In genomic region chr6:11926082-11926595, GRCm38 (mm10) we compare ENCODE assay signal across 8 mouse cellular contexts. TPM values are rescaled to one million over a fixed set of nuclear protein-coding genes. Genes with fewer than 3 reads are reported as not detected.
DNase-seq lines count a peak whose midpoint lies in the region; ATAC-seq lines count a peak whose summit lies in the region.

No protein-coding gene starts in this region.

- H3K4me2 ChIP-seq in embryonic facial prominence, embryonic 13.5 days = peak overlapping the region; percentile 70
- peak overlapping the region; percentile 86 for H3K4me2 ChIP-seq in heart, embryonic 16.5 days (ENCODE audit: low read depth, low read length)

- DNase-seq in adrenal gland, adult 2 months = peak; percentile 38
- peak; percentile 26 to 35 for DNase-seq in layer of hippocampus, postnatal 25 days (ENCODE audit: extremely low spot score in 1 of 2, low spot score in 1 of 2)
- DNase-seq in lung, postnatal 4 days = peak; percentile 49 to 56
- peak; percentile 24 to 31 for DNase-seq in right cerebral cortex, adult 2 months (ENCODE audit: low spot score in 2 of 2)

- H3K36me3 ChIP-seq in embryonic facial prominence, embryonic 13.5 days = peaks cover 10% of the 10 kb centered on the region; the same call in 1 of the 2 replicates
- H3K36me3 ChIP-seq in heart, embryonic 16.5 days (ENCODE audit: control insufficient read depth, insufficient read depth) = peaks cover 5% of the 10 kb centered on the region; the same call in 1 of the 2 replicates

- under 1% methylated on average over 40 of the region's 40 CpGs for WGBS in embryonic facial prominence, embryonic 13.5 days
- WGBS in heart, embryonic 16.5 days = 0% methylated on average over 39 of the region's 40 CpGs

- H3K27me3 ChIP-seq in embryonic facial prominence, embryonic 13.5 days = no peaks in the 10 kb centered on the region
- H3K27me3 ChIP-seq in heart, embryonic 16.5 days (ENCODE audit: control insufficient read depth, insufficient read depth, low read length) = no peaks in the 10 kb centered on the region

- peak; percentile 1 for ATAC-seq in CD4-positive, CD25-positive, alpha-beta regulatory T cell, adult 4 months
- peak; percentile 74 for ATAC-seq in embryonic facial prominence, embryonic 13.5 days (ENCODE audit: insufficient number of reproducible peaks, insufficient read depth, low FRiP score, low TSS enrichment, low read depth)
- ATAC-seq in heart, embryonic 16.5 days (replicated peaks; ENCODE audit: extremely low read depth, insufficient read depth, low FRiP score) = peak; percentile 61
- no peak for ATAC-seq in activated CD4-positive, CD25-positive, alpha-beta regulatory T cell, adult 4 months

- H3K4me1 ChIP-seq in embryonic facial prominence, embryonic 13.5 days = peaks cover 13% of the 10 kb centered on the region
- peaks cover 15% of the 10 kb centered on the region for H3K4me1 ChIP-seq in heart, embryonic 16.5 days (ENCODE audit: control insufficient read depth, insufficient read depth, low read length)

- H3K9ac ChIP-seq in embryonic facial prominence, embryonic 13.5 days = peak overlapping the region; percentile 94
- H3K9ac ChIP-seq in heart, embryonic 16.5 days (ENCODE audit: low read length) = peak overlapping the region; percentile 94

- H3K9me3 ChIP-seq in embryonic facial prominence, embryonic 13.5 days = no peaks in the 10 kb centered on the region
- peaks cover 4% of the 10 kb centered on the region; the same call in 1 of the 2 replicates for H3K9me3 ChIP-seq in heart, embryonic 16.5 days (replicated peaks; ENCODE audit: control insufficient read depth, low read length)

- H3K4me3 ChIP-seq in embryonic facial prominence, embryonic 13.5 days = peak overlapping the region; percentile 71
- H3K4me3 ChIP-seq in heart, embryonic 16.5 days (ENCODE audit: low read length) = peak overlapping the region; percentile 77

- peak overlapping the region; percentile 97 for H3K27ac ChIP-seq in embryonic facial prominence, embryonic 13.5 days
- H3K27ac ChIP-seq in heart, embryonic 16.5 days (ENCODE audit: low read length) = peak overlapping the region; percentile 90

RNA-seq across cellular contexts. Expression of gene Phf14, which starts 18.5 kb away (rescaled TPM):
- polyA plus RNA-seq in CD4-positive, CD25-positive, alpha-beta regulatory T cell, adult 4 months (2017; shearing (Covaris generic)) = 10 to 100 TPM; 39.5 to 72.1 TPM
- 10 to 100 TPM; 23.8 to 41.0 TPM for total RNA-seq in adrenal gland, adult 2 months (2021)
- polyA plus RNA-seq in adrenal gland, adult 2 months (2012; rRNA removed) = 4.4 and 5.1 TPM in 2 replicates
- polyA plus RNA-seq in embryonic facial prominence, embryonic 13.5 days (2015; fragmentation: Nextera tagmentation; extraction: Ambion mirVana) = 112 and 113 TPM in 2 replicates
- 37.9 and 39.0 TPM in 2 replicates for polyA plus RNA-seq in heart, embryonic 16.5 days (2015; fragmentation: Nextera tagmentation; extraction: Ambion mirVana)
- total RNA-seq in layer of hippocampus, postnatal 25 days (2021) = 10 to 100 TPM; 72.4 to 81.3 TPM
- 10 to 100 TPM; 35.0 to 57.6 TPM for polyA plus RNA-seq in activated CD4-positive, CD25-positive, alpha-beta regulatory T cell, adult 4 months (2017; shearing (Covaris generic))

RNA-seq across cellular contexts. Expression of gene Ndufa4, which starts 18.8 kb away (rescaled TPM):
- 100 to 1,000 TPM; 393 to 492 TPM for polyA plus RNA-seq in CD4-positive, CD25-positive, alpha-beta regulatory T cell, adult 4 months (2017; shearing (Covaris generic))
- 1,000 to 10,000 TPM; 1,235 to 1,237 TPM for total RNA-seq in adrenal gland, adult 2 months (2021)
- 328 and 409 TPM in 2 replicates for polyA plus RNA-seq in adrenal gland, adult 2 months (2012; rRNA removed)
- 725 and 788 TPM in 2 replicates for polyA plus RNA-seq in embryonic facial prominence, embryonic 13.5 days (2015; fragmentation: Nextera tagmentation; extraction: Ambion mirVana)
- 1,502 and 1,630 TPM in 2 replicates for polyA plus RNA-seq in heart, embryonic 16.5 days (2015; fragmentation: Nextera tagmentation; extraction: Ambion mirVana)
- total RNA-seq in layer of hippocampus, postnatal 25 days (2021) = 100 to 1,000 TPM; 782 to 857 TPM
- 100 to 1,000 TPM; 536 to 581 TPM for polyA plus RNA-seq in activated CD4-positive, CD25-positive, alpha-beta regulatory T cell, adult 4 months (2017; shearing (Covaris generic))
